Mouse (Mus musculus): Measurements from ENCODE around the gene Zfp810.

GRCm38 (mm10) chr9:22327099-22327474 lies 19.6 kb upstream of the Zfp810 start:
- TF ChIP-seq CTCF (IDR thresholded peaks at IDR 0.05; ENCODE audit: low read depth, low read length) (no peak), POLR2A (IDR thresholded peaks at IDR 0.05; ENCODE audit: insufficient read depth, low read length) (no peak), EP300 (IDR thresholded peaks at IDR 0.05; ENCODE audit: insufficient read depth, low read depth, low read length) (no peak)
